Mouse (Mus musculus) erythroblast, embryonic 14.5 days (primary cell): ENCODE data around the gene Fto.

Experiments used
- GATA1 ChIP-seq: IDR thresholded peaks from 2 replicates; pipeline ENCODE4 v1.6.1; 2012; ENCODE audit warnings: low read length, inconsistent platforms, mixed read lengths
- TAL1 ChIP-seq: IDR thresholded peaks from 3 replicates; pipeline ENCODE4 v1.6.1; 2012; ENCODE audit warnings: low read length, inconsistent platforms, mixed read lengths

- TF ChIP-seq GATA1, result no peak
- TF ChIP-seq TAL1, result no peak
These were observed 64.0 kb downstream of the Fto start for GRCm38 (mm10) chr8:91377275-91377674.
